Mouse (Mus musculus) CD4-positive naive resting alpha-beta T cell, adult 76 days (primary cell): ENCODE measurements around the gene Gmds. TPM values are rescaled to one million over a fixed set of nuclear protein-coding genes. Genes with fewer than 3 reads are reported as not detected.

ENCODE experiments used
- total RNA-seq: library from RNA; stranded (reverse); gene quantifications from one replicate; pipeline ENCODE4 v1.2.4, GENCODE M21; 2023

Gmds gene
- 13.0 TPM for total RNA-seq

GRCm38 (mm10) chr13:32338513-32339365 is at the start of gene Gmds:
Gene Gmds, minus strand, starts transcription at chr13:32338740.

GRCm38 (mm10) chr13:31806428-31806832 is 532.1 kb downstream of the Gmds start, which contains the start of gene Foxc1:
Gene Foxc1, plus strand, starts transcription at chr13:31806633.

